Mouse (Mus musculus): ENCODE results near the gene Kmt5b. TPM values are rescaled to one million over a fixed set of nuclear protein-coding genes. Genes with fewer than 3 reads are reported as not detected.

Kmt5b gene
- polyA plus RNA-seq (2012; ENCODE audit: insufficient read depth, insufficient read length, missing spikeins): 34.6 and 35.1 TPM in 2 replicates

- H3K4me1 ChIP-seq (ENCODE audit: control insufficient read depth, insufficient read depth, low read length): peaks cover 10% of the 10 kb centered on the region
- H3K27ac ChIP-seq (ENCODE audit: insufficient read depth, low read depth, low read length): peak within 1 kb of the TSS; percentile 99
- TF ChIP-seq CTCF (IDR thresholded peaks at IDR 0.05; ENCODE audit: low read depth, low read length) (no peak), POLR2A (IDR thresholded peaks at IDR 0.05; ENCODE audit: borderline replicate concordance, low read depth, low read length) (no peak)
- peak within 1 kb of the TSS; percentile 82 for H3K4me3 ChIP-seq (ENCODE audit: insufficient read depth, low read length)
Observed at GRCm38 (mm10) chr19:3767276-3767780, at the start of gene Kmt5b. Gene Kmt5b (plus strand): TSS chr19:3767421.

- TF ChIP-seq CTCF (IDR thresholded peaks at IDR 0.05; ENCODE audit: low read depth, low read length): no peak
- TF ChIP-seq POLR2A (IDR thresholded peaks at IDR 0.05; ENCODE audit: borderline replicate concordance, low read depth, low read length): no peak
- Histone ChIP-seq H3K4me3 (ENCODE audit: insufficient read depth, low read length) (peak overlapping the region; percentile 71), H3K27ac (ENCODE audit: insufficient read depth, low read depth, low read length) (no peak overlapping the region)
Observed at GRCm38 (mm10) chr19:3718481-3719361, 48.5 kb upstream of the Kmt5b start.

GRCm38 (mm10) chr19:3719362-3719891 lies 47.8 kb upstream of the Kmt5b start:
- no peak overlapping the region for H3K27ac ChIP-seq (ENCODE audit: insufficient read depth, low read depth, low read length)
- peak overlapping the region; percentile 71 for H3K4me3 ChIP-seq (ENCODE audit: insufficient read depth, low read length)
- H3K4me1 ChIP-seq (ENCODE audit: control insufficient read depth, insufficient read depth, low read length): peaks cover 5% of the 10 kb centered on the region; the same call in 1 of the 2 replicates

More at GRCm38 (mm10) chr19:3718481-3719361, 48.5 kb upstream of the Kmt5b start:
- H3K4me1 ChIP-seq (ENCODE audit: control insufficient read depth, insufficient read depth, low read length): peaks cover 5% of the 10 kb centered on the region; the same call in 1 of the 2 replicates

GRCm38 (mm10) chr19:3723170-3723569 lies 44.1 kb upstream of the Kmt5b start:
- TF ChIP-seq CTCF (IDR thresholded peaks at IDR 0.05; ENCODE audit: low read depth, low read length) (no peak), POLR2A (IDR thresholded peaks at IDR 0.05; ENCODE audit: borderline replicate concordance, low read depth, low read length) (no peak)
- H3K27ac ChIP-seq (ENCODE audit: insufficient read depth, low read depth, low read length): no peak overlapping the region
- no peak overlapping the region for H3K4me3 ChIP-seq (ENCODE audit: insufficient read depth, low read length)
- H3K4me1 ChIP-seq (ENCODE audit: control insufficient read depth, insufficient read depth, low read length): peaks cover 5% of the 10 kb centered on the region; the same call in 1 of the 2 replicates

More at GRCm38 (mm10) chr19:3719362-3719891, 47.8 kb upstream of the Kmt5b start:
- TF ChIP-seq POLR2A (IDR thresholded peaks at IDR 0.05; ENCODE audit: borderline replicate concordance, low read depth, low read length) (no peak), CTCF (IDR thresholded peaks at IDR 0.05; ENCODE audit: low read depth, low read length) (peak; percentile 80)

- Histone ChIP-seq H3K27ac (ENCODE audit: insufficient read depth, low read depth, low read length) (no peak overlapping the region), H3K4me1 (ENCODE audit: control insufficient read depth, insufficient read depth, low read length) (peaks cover 2% of the 10 kb centered on the region; the same call in 1 of the 2 replicates), H3K4me3 (ENCODE audit: insufficient read depth, low read length) (no peak overlapping the region)
- TF ChIP-seq POLR2A (IDR thresholded peaks at IDR 0.05; ENCODE audit: borderline replicate concordance, low read depth, low read length) (no peak), CTCF (IDR thresholded peaks at IDR 0.05; ENCODE audit: low read depth, low read length) (peak; percentile 56)
Observed at GRCm38 (mm10) chr19:3723904-3724303, 43.3 kb upstream of the Kmt5b start.

GRCm38 (mm10) chr19:3724779-3725178 lies 42.4 kb upstream of the Kmt5b start:
- H3K27ac ChIP-seq (ENCODE audit: insufficient read depth, low read depth, low read length): no peak overlapping the region
- no peaks in the 10 kb centered on the region for H3K4me1 ChIP-seq (ENCODE audit: control insufficient read depth, insufficient read depth, low read length)
- H3K4me3 ChIP-seq (ENCODE audit: insufficient read depth, low read length): no peak overlapping the region
- TF ChIP-seq POLR2A (IDR thresholded peaks at IDR 0.05; ENCODE audit: borderline replicate concordance, low read depth, low read length) (no peak), CTCF (IDR thresholded peaks at IDR 0.05; ENCODE audit: low read depth, low read length) (peak; percentile 48; the same call in 1 of the 2 replicates)

- H3K27ac ChIP-seq (ENCODE audit: insufficient read depth, low read depth, low read length): no peak overlapping the region
- TF ChIP-seq POLR2A (IDR thresholded peaks at IDR 0.05; ENCODE audit: borderline replicate concordance, low read depth, low read length): no peak
- TF ChIP-seq CTCF (IDR thresholded peaks at IDR 0.05; ENCODE audit: low read depth, low read length): no peak
- no peak overlapping the region for H3K4me3 ChIP-seq (ENCODE audit: insufficient read depth, low read length)
- no peaks in the 10 kb centered on the region for H3K4me1 ChIP-seq (ENCODE audit: control insufficient read depth, insufficient read depth, low read length)
Observed at GRCm38 (mm10) chr19:3728901-3729300, 38.3 kb upstream of the Kmt5b start.

- TF ChIP-seq POLR2A (IDR thresholded peaks at IDR 0.05; ENCODE audit: borderline replicate concordance, low read depth, low read length) (no peak), CTCF (IDR thresholded peaks at IDR 0.05; ENCODE audit: low read depth, low read length) (no peak)
- H3K27ac ChIP-seq (ENCODE audit: insufficient read depth, low read depth, low read length): no peak overlapping the region
- no peak overlapping the region for H3K4me3 ChIP-seq (ENCODE audit: insufficient read depth, low read length)
Observed at GRCm38 (mm10) chr19:3730781-3731646, 36.2 kb upstream of the Kmt5b start.

GRCm38 (mm10) chr19:3736001-3736400 lies 31.2 kb upstream of the Kmt5b start:
- H3K4me3 ChIP-seq (ENCODE audit: insufficient read depth, low read length): no peak overlapping the region
- no peaks in the 10 kb centered on the region for H3K4me1 ChIP-seq (ENCODE audit: control insufficient read depth, insufficient read depth, low read length)
- no peak overlapping the region for H3K27ac ChIP-seq (ENCODE audit: insufficient read depth, low read depth, low read length)
- TF ChIP-seq CTCF (IDR thresholded peaks at IDR 0.05; ENCODE audit: low read depth, low read length): no peak
- TF ChIP-seq POLR2A (IDR thresholded peaks at IDR 0.05; ENCODE audit: borderline replicate concordance, low read depth, low read length): no peak

More at GRCm38 (mm10) chr19:3730781-3731646, 36.2 kb upstream of the Kmt5b start:
- H3K4me1 ChIP-seq (ENCODE audit: control insufficient read depth, insufficient read depth, low read length): no peaks in the 10 kb centered on the region
